Mouse (Mus musculus): ENCODE results near the gene Olfr729. TPM values are rescaled to one million over a fixed set of nuclear protein-coding genes. Genes with fewer than 3 reads are reported as not detected.

Gene Olfr729
- not detected for total RNA-seq (2021)

DNA sequence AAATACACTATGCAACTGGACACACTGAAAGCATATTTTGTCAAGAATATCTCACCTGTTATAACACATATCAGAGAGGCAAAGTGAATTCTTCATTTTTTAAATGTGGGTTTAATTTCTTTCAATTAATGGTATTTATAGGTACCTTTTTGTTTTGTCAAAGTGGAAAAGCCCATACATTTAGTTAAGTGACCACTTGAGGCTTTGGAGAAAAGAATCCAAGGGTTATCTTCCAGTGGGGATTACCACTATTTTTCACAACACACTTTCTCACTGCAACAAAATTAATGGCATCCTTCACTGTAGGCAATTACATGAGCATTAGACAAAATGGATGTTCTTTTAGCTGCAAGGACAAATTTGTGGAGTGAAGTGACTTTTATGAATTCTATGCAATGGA is at the start of gene Olfr729:
Gene Olfr729, minus strand, starts transcription at position 101 of the 400 bp plus-strand sequence.
- DNase-seq (ENCODE audit: low spot score in 2 of 2): no peak
- intact Hi-C loops (cut with DNase I): no loop called here

- intact Hi-C loops (cut with DNase I): no loop called here
- no peak for DNase-seq (ENCODE audit: low spot score in 2 of 2)
These were observed 35.4 kb upstream of the Olfr729 start, which contains the start of gene Olfr730 for GRCm38 (mm10) chr14:50188098-50188497. Gene Olfr730, minus strand, starts transcription at chr14:50188198.

- no peak for DNase-seq (ENCODE audit: low spot score in 2 of 2)
- intact Hi-C loops (cut with DNase I): no loop called here
These were observed 10.1 kb downstream of the Olfr729 start, which contains the start of gene Olfr728 for GRCm38 (mm10) chr14:50142580-50142979. Gene Olfr728, minus strand, starts transcription at chr14:50142680.

DNA sequence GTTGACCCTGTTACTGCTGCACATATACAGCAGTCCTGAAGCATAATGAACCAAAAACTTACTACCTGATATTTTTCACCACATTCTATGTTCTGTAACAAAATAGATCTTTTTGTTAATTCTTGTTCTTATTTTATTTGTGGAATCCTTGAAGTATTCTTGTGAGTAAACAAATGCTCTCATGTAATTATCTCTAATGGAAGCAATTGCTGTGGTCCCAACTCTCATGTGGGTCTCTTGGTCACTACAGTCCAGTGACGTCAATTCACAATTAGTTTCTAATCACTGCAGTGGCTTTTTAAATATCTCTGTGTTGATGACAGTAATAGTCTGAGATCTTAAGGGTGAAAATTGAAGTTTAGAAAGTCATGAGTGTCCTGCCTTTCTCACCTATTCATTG is 29.8 kb downstream of the Olfr729 start, which contains the start of gene Olfr727:
Gene Olfr727, plus strand, starts transcription at position 301 of the 400 bp plus-strand sequence.
- no peak for DNase-seq (ENCODE audit: low spot score in 2 of 2)
- intact Hi-C loops (cut with DNase I): no loop called here

Other genes starting within 250 kb of the Olfr729 start
- gene Olfr723, start 221.1 kb downstream of the Olfr729 start, total RNA-seq (2021): not detected
- not detected for gene Olfr724, start 189.6 kb downstream of the Olfr729 start, total RNA-seq (2021)
- not detected for gene Olfr725, start 112.5 kb downstream of the Olfr729 start, total RNA-seq (2021)
- not detected for gene Olfr726, start 62.0 kb downstream of the Olfr729 start, total RNA-seq (2021)
- gene Olfr727, start 29.7 kb downstream of the Olfr729 start, total RNA-seq (2021): not detected
- gene Olfr728, start 10.2 kb downstream of the Olfr729 start, total RNA-seq (2021): not detected
- not detected for gene Olfr730, start 35.3 kb upstream of the Olfr729 start, total RNA-seq (2021)
- gene Olfr731, start 89.0 kb upstream of the Olfr729 start, total RNA-seq (2021): not detected
- gene Olfr732, start 131.3 kb upstream of the Olfr729 start, total RNA-seq (2021): not detected
- gene Olfr733, start 148.6 kb upstream of the Olfr729 start, total RNA-seq (2021): not detected
- not detected for gene Olfr734, start 173.9 kb upstream of the Olfr729 start, total RNA-seq (2021)
- not detected for gene Olfr735, start 196.0 kb upstream of the Olfr729 start, total RNA-seq (2021)
- gene Tlr11, start 205.0 kb upstream of the Olfr729 start, total RNA-seq (2021): not detected
- gene Olfr736, start 228.3 kb upstream of the Olfr729 start, total RNA-seq (2021): not detected

Data from left cerebral cortex, postnatal 25 days (tissue).